Mouse (Mus musculus): ENCODE measurements at regions not wholly inside any gene's neighbourhood (a gene's known extent, or its start where the extent isn't known, plus 50 kb on each side); places are given as distances from the start of the nearest gene placed in this dataset.

- Histone ChIP-seq H3K9ac (ENCODE audit: low read length) (no peak overlapping the region), H3K4me3 (ENCODE audit: low read depth, low read length) (no peak overlapping the region), H3K27me3 (ENCODE audit: control insufficient read depth, insufficient read depth, low read length) (no peaks in the 10 kb centered on the region), H3K4me2 (replicated peaks; ENCODE audit: low read depth) (no peak overlapping the region), H3K9me3 (ENCODE audit: control insufficient read depth, low read length) (no peaks in the 10 kb centered on the region), H3K4me1 (replicated peaks; ENCODE audit: control insufficient read depth, insufficient read depth) (no peaks in the 10 kb centered on the region), H3K36me3 (ENCODE audit: control insufficient read depth, insufficient read depth, low read length) (no peaks in the 10 kb centered on the region), H3K27ac (replicated peaks) (no peak overlapping the region)
- 61% methylated on average over 13 of the region's 13 CpGs for WGBS
- DNase-seq (ENCODE audit: low spot score): no peak
- TF ChIP-seq EP300 (optimal IDR thresholded peaks at IDR 0.05): no peak
- TF ChIP-seq CTCF (IDR thresholded peaks at IDR 0.05; ENCODE audit: low read depth): no peak
- ATAC-seq (ENCODE audit: low FRiP score, low TSS enrichment): no peak
Observed at GRCm38 (mm10) chr4:94360810-94361527, 195.4 kb upstream of the Gm10306 start.

GRCm38 (mm10) chr4:94361528-94362217 is 194.7 kb upstream of the Gm10306 start:
- H3K36me3 ChIP-seq (ENCODE audit: control insufficient read depth, insufficient read depth, low read length): no peaks in the 10 kb centered on the region
- H3K9me3 ChIP-seq (ENCODE audit: control insufficient read depth, low read length): no peaks in the 10 kb centered on the region
- no peaks in the 10 kb centered on the region for H3K27me3 ChIP-seq (ENCODE audit: control insufficient read depth, insufficient read depth, low read length)
- DNase-seq (ENCODE audit: low spot score) (no peak), ATAC-seq (ENCODE audit: low FRiP score, low TSS enrichment) (no peak)
- no peak overlapping the region for H3K27ac ChIP-seq (replicated peaks)
- no peak overlapping the region for H3K4me2 ChIP-seq (replicated peaks; ENCODE audit: low read depth)
- TF ChIP-seq CTCF (IDR thresholded peaks at IDR 0.05; ENCODE audit: low read depth) (no peak), EP300 (optimal IDR thresholded peaks at IDR 0.05) (no peak)
- 69% methylated on average over 12 of the region's 12 CpGs for WGBS
- no peak overlapping the region for H3K4me3 ChIP-seq (ENCODE audit: low read depth, low read length)
- H3K4me1 ChIP-seq (replicated peaks; ENCODE audit: control insufficient read depth, insufficient read depth): no peaks in the 10 kb centered on the region
- no peak overlapping the region for H3K9ac ChIP-seq (ENCODE audit: low read length)

GRCm38 (mm10) chr4:94365375-94365774 is 191.0 kb upstream of the Gm10306 start:
- H3K4me1 ChIP-seq (replicated peaks; ENCODE audit: control insufficient read depth, insufficient read depth): no peaks in the 10 kb centered on the region
- no peaks in the 10 kb centered on the region for H3K36me3 ChIP-seq (ENCODE audit: control insufficient read depth, insufficient read depth, low read length)
- H3K9me3 ChIP-seq (ENCODE audit: control insufficient read depth, low read length): no peaks in the 10 kb centered on the region
- H3K27ac ChIP-seq (replicated peaks): no peak overlapping the region
- TF ChIP-seq EP300 (optimal IDR thresholded peaks at IDR 0.05) (no peak), CTCF (IDR thresholded peaks at IDR 0.05; ENCODE audit: low read depth) (no peak)
- ATAC-seq (ENCODE audit: low FRiP score, low TSS enrichment) (no peak), DNase-seq (ENCODE audit: low spot score) (no peak)
- no peak overlapping the region for H3K4me2 ChIP-seq (replicated peaks; ENCODE audit: low read depth)
- H3K9ac ChIP-seq (ENCODE audit: low read length): no peak overlapping the region
- 78% methylated on average over 4 of the region's 4 CpGs for WGBS
- no peaks in the 10 kb centered on the region for H3K27me3 ChIP-seq (ENCODE audit: control insufficient read depth, insufficient read depth, low read length)
- H3K4me3 ChIP-seq (ENCODE audit: low read depth, low read length): no peak overlapping the region

GRCm38 (mm10) chr4:94367174-94367573 is 189.2 kb upstream of the Gm10306 start:
- TF ChIP-seq CTCF (IDR thresholded peaks at IDR 0.05; ENCODE audit: low read depth): no peak
- TF ChIP-seq EP300 (optimal IDR thresholded peaks at IDR 0.05): no peak
- no peak for ATAC-seq (ENCODE audit: low FRiP score, low TSS enrichment)
- H3K27me3 ChIP-seq (ENCODE audit: control insufficient read depth, insufficient read depth, low read length): no peaks in the 10 kb centered on the region
- WGBS: 65% methylated on average over 3 of the region's 3 CpGs
- DNase-seq (ENCODE audit: low spot score): no peak
- H3K9ac ChIP-seq (ENCODE audit: low read length): no peak overlapping the region
- no peaks in the 10 kb centered on the region for H3K36me3 ChIP-seq (ENCODE audit: control insufficient read depth, insufficient read depth, low read length)
- no peaks in the 10 kb centered on the region for H3K4me1 ChIP-seq (replicated peaks; ENCODE audit: control insufficient read depth, insufficient read depth)
- no peak overlapping the region for H3K4me2 ChIP-seq (replicated peaks; ENCODE audit: low read depth)
- H3K4me3 ChIP-seq (ENCODE audit: low read depth, low read length): no peak overlapping the region
- no peak overlapping the region for H3K27ac ChIP-seq (replicated peaks)
- H3K9me3 ChIP-seq (ENCODE audit: control insufficient read depth, low read length): no peaks in the 10 kb centered on the region

GRCm38 (mm10) chr4:94370981-94371380 is 185.4 kb upstream of the Gm10306 start:
- no peak overlapping the region for H3K4me2 ChIP-seq (replicated peaks; ENCODE audit: low read depth)
- H3K9me3 ChIP-seq (ENCODE audit: control insufficient read depth, low read length): no peaks in the 10 kb centered on the region
- DNase-seq (ENCODE audit: low spot score): no peak
- H3K9ac ChIP-seq (ENCODE audit: low read length): no peak overlapping the region
- TF ChIP-seq EP300 (optimal IDR thresholded peaks at IDR 0.05) (no peak), CTCF (IDR thresholded peaks at IDR 0.05; ENCODE audit: low read depth) (no peak)
- ATAC-seq (ENCODE audit: low FRiP score, low TSS enrichment): no peak
- no peak overlapping the region for H3K4me3 ChIP-seq (ENCODE audit: low read depth, low read length)
- H3K27me3 ChIP-seq (ENCODE audit: control insufficient read depth, insufficient read depth, low read length): no peaks in the 10 kb centered on the region
- H3K4me1 ChIP-seq (replicated peaks; ENCODE audit: control insufficient read depth, insufficient read depth): no peaks in the 10 kb centered on the region
- WGBS: 27% methylated on average over 6 of the region's 6 CpGs
- H3K27ac ChIP-seq (replicated peaks): no peak overlapping the region
- no peaks in the 10 kb centered on the region for H3K36me3 ChIP-seq (ENCODE audit: control insufficient read depth, insufficient read depth, low read length)

- H3K4me2 ChIP-seq (replicated peaks; ENCODE audit: low read depth): no peak overlapping the region
- ATAC-seq (ENCODE audit: low FRiP score, low TSS enrichment) (no peak), DNase-seq (ENCODE audit: low spot score) (no peak)
- TF ChIP-seq CTCF (IDR thresholded peaks at IDR 0.05; ENCODE audit: low read depth) (no peak), EP300 (optimal IDR thresholded peaks at IDR 0.05) (no peak)
- H3K27ac ChIP-seq (replicated peaks): no peak overlapping the region
- H3K4me3 ChIP-seq (ENCODE audit: low read depth, low read length): no peak overlapping the region
- H3K27me3 ChIP-seq (ENCODE audit: control insufficient read depth, insufficient read depth, low read length): no peaks in the 10 kb centered on the region
- no peaks in the 10 kb centered on the region for H3K4me1 ChIP-seq (replicated peaks; ENCODE audit: control insufficient read depth, insufficient read depth)
- 90% methylated on average over 1 of the region's 1 CpGs for WGBS
- no peaks in the 10 kb centered on the region for H3K36me3 ChIP-seq (ENCODE audit: control insufficient read depth, insufficient read depth, low read length)
- no peaks in the 10 kb centered on the region for H3K9me3 ChIP-seq (ENCODE audit: control insufficient read depth, low read length)
- no peak overlapping the region for H3K9ac ChIP-seq (ENCODE audit: low read length)
Observed at GRCm38 (mm10) chr4:94376256-94376655, 180.1 kb upstream of the Gm10306 start.

Data from stomach, postnatal 0 days (tissue).